Mouse (Mus musculus): ENCODE results near the gene Tnip2. TPM values are rescaled to one million over a fixed set of nuclear protein-coding genes. Genes with fewer than 3 reads are reported as not detected.

Gene Tnip2
- polyA plus RNA-seq (2012; rRNA removed; ENCODE audit: low replicate concordance): 21.1 and 32.2 TPM in 2 replicates

DNA sequence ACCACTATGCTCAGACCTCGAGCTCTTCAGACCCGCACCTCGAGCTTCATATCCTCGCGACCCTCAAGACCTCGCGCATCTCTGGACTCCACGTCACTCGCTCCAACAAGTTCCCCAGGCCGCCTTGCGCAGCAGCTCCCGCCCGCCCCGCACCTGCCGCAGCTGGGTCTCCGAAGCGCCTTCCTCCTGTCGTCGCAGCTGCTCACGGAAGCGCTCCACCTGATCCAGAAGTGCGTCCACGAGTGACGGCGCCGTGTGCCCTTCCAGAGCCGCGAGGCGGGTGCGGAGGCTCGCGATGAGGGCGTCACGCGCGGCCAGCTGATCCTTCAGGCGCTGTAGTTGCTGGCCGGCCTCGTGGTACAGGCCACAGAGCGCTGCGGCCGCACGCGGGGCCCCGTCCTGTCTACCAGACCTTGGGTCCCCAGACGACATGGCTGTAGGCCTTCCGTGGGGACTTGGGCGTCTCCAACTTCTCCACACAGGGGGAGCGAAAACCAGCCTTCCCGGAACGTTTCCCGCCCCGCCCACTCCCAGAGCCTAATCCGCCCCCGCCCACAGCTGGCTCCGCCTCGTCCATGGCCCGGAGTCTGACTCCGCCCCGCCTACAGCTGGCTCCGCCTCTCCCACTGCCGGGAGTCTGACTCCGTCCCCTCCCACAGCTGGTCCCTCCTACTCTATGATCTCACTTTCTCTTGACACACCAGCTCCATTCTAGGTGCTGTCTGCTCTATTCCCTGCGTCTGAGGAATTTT, at the start of gene Tnip2:
Tnip2 (minus strand) TSS at position 526 of the 752 bp plus-strand sequence.

DNA sequence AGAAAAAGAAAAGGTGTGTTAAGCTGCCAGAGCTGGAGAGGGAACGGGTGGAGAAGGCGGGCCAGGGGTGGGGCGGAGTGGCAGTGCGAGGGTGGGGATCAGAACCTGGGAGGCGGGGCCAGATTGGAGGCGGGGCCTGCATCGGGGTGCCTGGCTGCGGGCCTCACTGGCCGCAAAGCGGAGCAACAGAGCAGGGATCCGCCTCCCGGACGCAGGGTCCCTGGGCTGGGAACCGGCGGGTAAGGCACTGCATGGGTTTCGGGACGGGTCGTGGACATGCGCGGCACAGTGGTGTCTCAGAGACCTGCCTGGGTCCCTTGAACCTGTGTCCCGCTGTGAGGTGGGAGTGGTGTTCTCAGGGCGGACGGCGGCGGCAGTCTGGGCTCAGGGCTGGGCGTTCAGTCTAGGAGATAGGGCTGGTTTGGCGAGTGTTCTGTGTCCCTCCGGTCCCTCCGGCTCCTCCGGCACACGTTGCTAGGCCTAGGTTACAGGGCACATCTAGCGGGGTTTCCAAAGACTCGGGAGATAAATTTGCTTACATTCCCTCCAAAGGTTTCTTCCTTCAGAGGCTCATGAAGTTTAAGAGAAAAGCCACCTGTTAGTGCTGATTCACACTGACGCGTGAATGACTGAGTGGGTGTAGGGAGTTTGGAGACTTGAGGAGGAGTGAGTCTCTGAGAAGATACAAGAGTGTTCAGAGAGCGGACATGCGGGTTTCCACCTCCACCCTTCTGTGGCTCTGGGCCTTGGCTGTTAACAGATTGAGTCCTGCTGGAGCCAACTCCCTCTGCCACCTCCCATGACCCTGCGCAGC, 12.1 kb upstream of the Tnip2 start, which contains the start of gene Sh3bp2:
Sh3bp2 (plus strand) TSS at position 176 of the 814 bp plus-strand sequence.

Other genes with a start within 250 kb of the Tnip2 start
- 3.0 and 3.7 TPM in 2 replicates for gene Zfyve28, start 225.5 kb downstream of the Tnip2 start, polyA plus RNA-seq (2012; rRNA removed; ENCODE audit: low replicate concordance)
- gene Cfap99, start 225.4 kb downstream of the Tnip2 start, polyA plus RNA-seq (2012; rRNA removed; ENCODE audit: low replicate concordance): 0.14 TPM in 1 of 2 replicates, not detected in the other
- gene Rnf4, start 177.7 kb downstream of the Tnip2 start, polyA plus RNA-seq (2012; rRNA removed; ENCODE audit: low replicate concordance): 113 and 114 TPM in 2 replicates
- 19.3 and 67.5 TPM in 2 replicates for gene Fam193a, start 144.1 kb downstream of the Tnip2 start, polyA plus RNA-seq (2012; rRNA removed; ENCODE audit: low replicate concordance)
- gene Sh3bp2, start 11.8 kb upstream of the Tnip2 start, polyA plus RNA-seq (2012; rRNA removed; ENCODE audit: low replicate concordance): 9.8 and 16.9 TPM in 2 replicates
- 153 and 243 TPM in 2 replicates for gene Add1, start 59.7 kb upstream of the Tnip2 start, polyA plus RNA-seq (2012; rRNA removed; ENCODE audit: low replicate concordance)
- gene Mfsd10, start 123.2 kb upstream of the Tnip2 start, polyA plus RNA-seq (2012; rRNA removed; ENCODE audit: low replicate concordance): 80.9 and 241 TPM in 2 replicates
- 14.2 and 17.2 TPM in 2 replicates for gene Nop14, start 146.2 kb upstream of the Tnip2 start, polyA plus RNA-seq (2012; rRNA removed; ENCODE audit: low replicate concordance)
- 1.0 and 1.1 TPM in 2 replicates for gene Grk4, start 146.4 kb upstream of the Tnip2 start, polyA plus RNA-seq (2012; rRNA removed; ENCODE audit: low replicate concordance)
- 17.2 and 22.2 TPM in 2 replicates for gene Htt, start 247.7 kb upstream of the Tnip2 start, polyA plus RNA-seq (2012; rRNA removed; ENCODE audit: low replicate concordance)